Mouse (Mus musculus): ENCODE data around the gene Ddx52. TPM values are rescaled to one million over a fixed set of nuclear protein-coding genes. Genes with fewer than 3 reads are reported as not detected.

Gene Ddx52
- polyA plus RNA-seq (2017; shearing (Covaris generic)): 10 to 100 TPM; 88.7 to 90.2 TPM

GRCm38 (mm10) chr11:83941950-83942840 is at the start of gene Ddx52:
Ddx52 (plus strand) TSS chr11:83942062.
- ATAC-seq: peak; percentile 100

GRCm38 (mm10) chr11:83893325-83893724 is 48.5 kb upstream of the Ddx52 start:
- no peak for ATAC-seq

GRCm38 (mm10) chr11:83896430-83897410 is 45.1 kb upstream of the Ddx52 start:
- no peak for ATAC-seq

- ATAC-seq: no peak
These were observed 44.3 kb upstream of the Ddx52 start for GRCm38 (mm10) chr11:83897569-83897968.

GRCm38 (mm10) chr11:83902812-83903211 is 39.0 kb upstream of the Ddx52 start:
- ATAC-seq: no peak

- ATAC-seq: no peak
These were observed 36.1 kb upstream of the Ddx52 start for GRCm38 (mm10) chr11:83905756-83906155.

- ATAC-seq: no peak
These were observed 33.5 kb upstream of the Ddx52 start for GRCm38 (mm10) chr11:83908376-83908775.

- ATAC-seq: no peak
These were observed 28.0 kb upstream of the Ddx52 start for GRCm38 (mm10) chr11:83913824-83914311.

- no peak for ATAC-seq
These were observed 27.4 kb upstream of the Ddx52 start for GRCm38 (mm10) chr11:83914501-83914900.

- no peak for ATAC-seq
These were observed 19.3 kb upstream of the Ddx52 start for GRCm38 (mm10) chr11:83922600-83922999.

- ATAC-seq: no peak
These were observed 14.8 kb upstream of the Ddx52 start for GRCm38 (mm10) chr11:83927097-83927496.

GRCm38 (mm10) chr11:83932506-83933106 is 9.3 kb upstream of the Ddx52 start:
- no peak for ATAC-seq

GRCm38 (mm10) chr11:83933376-83933775 is 8.5 kb upstream of the Ddx52 start:
- no peak for ATAC-seq

GRCm38 (mm10) chr11:83935986-83936665 is 5.7 kb upstream of the Ddx52 start:
- peak; percentile 45 for ATAC-seq

GRCm38 (mm10) chr11:83938556-83938955 is 3.3 kb upstream of the Ddx52 start:
- no peak for ATAC-seq

GRCm38 (mm10) chr11:83956822-83957221 is 15.0 kb downstream of the Ddx52 start:
- ATAC-seq: no peak

GRCm38 (mm10) chr11:83961983-83962382 is 20.1 kb downstream of the Ddx52 start:
- ATAC-seq: no peak

- ATAC-seq: peak; percentile 97
These were observed 22.4 kb downstream of the Ddx52 start, which contains the start of gene Synrg for GRCm38 (mm10) chr11:83963991-83964921. Synrg (plus strand) TSS chr11:83964428.

- ATAC-seq: no peak
These were observed 25.8 kb downstream of the Ddx52 start for GRCm38 (mm10) chr11:83967436-83968204.

- ATAC-seq: no peak
These were observed 26.3 kb downstream of the Ddx52 start for GRCm38 (mm10) chr11:83968205-83968575.

All from CD4-positive, CD25-positive, alpha-beta regulatory T cell, adult 4 months (primary cell).